Mouse (Mus musculus) brain, embryonic 14.5 days (tissue): ENCODE results near the gene Cpz.

Source experiments
- CTCF ChIP-seq: fragments of 200-500 bp; IDR thresholded peaks from 2 replicates; pipeline ENCODE4 v1.5.1; 2012; ENCODE audit warnings: inconsistent platforms, mild to moderate bottlenecking, moderate library complexity, borderline replicate concordance; ENCODE audit not compliant: insufficient read depth, insufficient read length; ENCODE audit errors: extremely low read depth
- POLR2A ChIP-seq: fragments of 200-500 bp; IDR thresholded peaks from 2 replicates; pipeline ENCODE4 v1.6.1; 2012; ENCODE audit warnings: mild to moderate bottlenecking, inconsistent platforms, borderline replicate concordance; ENCODE audit not compliant: poor library complexity, insufficient read depth, insufficient read length, severe bottlenecking; ENCODE audit errors: extremely low read depth

- TF ChIP-seq CTCF (no peak), POLR2A (no peak)
These were observed 46.0 kb upstream of the Cpz start for GRCm38 (mm10) chr5:35571546-35571945.
